Mouse (Mus musculus): Measurements from ENCODE around the gene Tmem9b.

DNA sequence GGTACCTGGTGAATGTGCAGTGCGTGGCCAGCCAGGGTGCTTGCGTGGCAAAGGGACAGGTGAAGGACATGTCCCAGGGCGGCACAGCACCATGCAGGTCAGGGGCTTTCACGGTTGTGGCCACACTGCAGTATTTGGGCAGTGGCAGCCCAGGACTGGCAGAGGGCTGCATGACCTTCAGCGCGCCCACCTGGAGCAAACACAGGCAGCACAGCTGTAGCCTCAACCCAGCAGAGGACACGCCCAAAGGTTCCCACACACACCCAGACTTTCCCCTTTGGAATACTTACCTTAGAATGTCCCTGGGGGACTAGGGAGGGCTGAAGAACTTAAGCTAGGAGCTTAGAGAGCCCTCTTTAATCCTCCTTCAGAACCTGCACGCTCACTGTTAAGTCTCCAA is 29.6 kb downstream of the Tmem9b start:
- TF ChIP-seq CTCF (IDR thresholded peaks at IDR 0.05; ENCODE audit: control insufficient read depth, insufficient read depth, insufficient replicate concordance, low read depth, low read length) = no peak
- no peak for TF ChIP-seq POLR2A (IDR thresholded peaks at IDR 0.05; ENCODE audit: control insufficient read depth, low read depth, low read length)
